Mouse (Mus musculus) hematopoietic stem cell, adult 5-6 weeks (primary cell): ENCODE measurements around the gene Lect2. TPM values are rescaled to one million over a fixed set of nuclear protein-coding genes. Genes with fewer than 3 reads are reported as not detected.

ENCODE experiments used
- ATAC-seq, 2 experiments: fragments of 125-278 bp in 1 of 2; replicated peaks in 1 of 2; 2 replicates each; pipeline ENCODE4 v1.8.0; 2016 to 2017; ENCODE audit warnings: inconsistent platforms in 2 of 2, mild to moderate bottlenecking in 2 of 2, moderate number of reproducible peaks in 2 of 2, low read depth in 1 of 2, moderate TSS enrichment in 1 of 2; ENCODE audit not compliant: low FRiP score in 2 of 2, poor library complexity in 2 of 2, severe bottlenecking in 2 of 2, insufficient read depth in 1 of 2, low TSS enrichment in 1 of 2
- total RNA-seq: library from RNA; stranded (forward); fragments of 172-1452, 232-1000 nt; gene quantifications from 2 replicates; pipeline ENCODE4 v1.2.3, GENCODE M21; 2017

Lect2 gene
- total RNA-seq, 1 experiment from 2014 or later = not detected

DNA sequence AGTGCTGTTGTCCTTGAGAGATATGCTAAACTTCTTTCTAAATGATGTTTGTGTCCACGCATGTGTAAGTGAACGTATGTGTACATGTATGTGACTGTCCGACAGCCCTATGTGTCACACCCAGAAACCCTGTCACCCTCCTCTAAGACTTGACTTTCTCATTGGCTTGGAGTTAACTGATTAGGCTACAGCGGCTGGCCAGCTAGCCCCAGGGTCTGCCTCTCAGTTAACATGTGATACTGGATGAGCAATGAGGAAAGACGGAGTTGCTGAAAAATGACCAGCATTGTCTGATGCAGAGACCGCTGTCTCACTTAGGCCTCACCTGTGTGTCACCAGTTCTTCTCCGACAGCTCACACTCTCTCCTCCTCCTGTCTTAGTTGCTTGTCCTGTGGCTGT is 20.5 kb downstream of the Lect2 start:
- no peak for ATAC-seq

DNA sequence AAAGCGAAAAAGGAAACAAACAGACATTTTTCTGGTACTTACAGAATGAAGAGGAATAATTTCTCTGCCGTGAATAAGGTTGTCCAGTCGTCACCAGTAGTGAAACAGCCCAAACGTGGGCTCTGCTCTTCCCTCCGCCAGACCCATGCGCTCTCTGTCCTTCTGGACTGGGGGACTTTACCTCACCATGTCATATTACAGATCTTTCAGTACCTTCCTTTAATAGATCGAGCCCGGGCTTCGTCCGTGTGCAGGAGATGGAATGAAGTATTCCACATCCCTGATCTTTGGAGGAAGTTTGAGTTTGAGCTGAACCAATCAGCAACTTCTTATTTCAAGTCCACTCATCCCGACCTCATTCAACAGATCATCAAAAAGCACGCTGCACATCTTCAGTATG is 21.4 kb downstream of the Lect2 start:
- no peak for ATAC-seq

DNA sequence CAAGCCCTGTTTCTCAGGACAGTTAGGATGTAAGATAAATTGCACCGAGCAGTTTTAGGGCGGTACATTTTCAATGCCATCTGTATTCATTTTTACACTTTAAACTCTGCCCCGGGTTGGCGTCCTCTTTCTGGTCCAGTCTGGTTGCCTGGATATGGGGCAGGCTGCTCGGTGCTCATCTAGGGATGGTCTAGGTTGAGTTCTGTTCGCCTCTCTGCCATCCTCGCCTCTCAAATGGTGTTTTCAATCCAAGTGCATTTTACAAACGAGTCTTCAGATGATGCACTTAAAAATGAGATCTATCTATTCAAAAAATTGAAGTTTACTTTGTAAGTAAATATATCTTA is 25.5 kb downstream of the Lect2 start:
- no peak for ATAC-seq

DNA sequence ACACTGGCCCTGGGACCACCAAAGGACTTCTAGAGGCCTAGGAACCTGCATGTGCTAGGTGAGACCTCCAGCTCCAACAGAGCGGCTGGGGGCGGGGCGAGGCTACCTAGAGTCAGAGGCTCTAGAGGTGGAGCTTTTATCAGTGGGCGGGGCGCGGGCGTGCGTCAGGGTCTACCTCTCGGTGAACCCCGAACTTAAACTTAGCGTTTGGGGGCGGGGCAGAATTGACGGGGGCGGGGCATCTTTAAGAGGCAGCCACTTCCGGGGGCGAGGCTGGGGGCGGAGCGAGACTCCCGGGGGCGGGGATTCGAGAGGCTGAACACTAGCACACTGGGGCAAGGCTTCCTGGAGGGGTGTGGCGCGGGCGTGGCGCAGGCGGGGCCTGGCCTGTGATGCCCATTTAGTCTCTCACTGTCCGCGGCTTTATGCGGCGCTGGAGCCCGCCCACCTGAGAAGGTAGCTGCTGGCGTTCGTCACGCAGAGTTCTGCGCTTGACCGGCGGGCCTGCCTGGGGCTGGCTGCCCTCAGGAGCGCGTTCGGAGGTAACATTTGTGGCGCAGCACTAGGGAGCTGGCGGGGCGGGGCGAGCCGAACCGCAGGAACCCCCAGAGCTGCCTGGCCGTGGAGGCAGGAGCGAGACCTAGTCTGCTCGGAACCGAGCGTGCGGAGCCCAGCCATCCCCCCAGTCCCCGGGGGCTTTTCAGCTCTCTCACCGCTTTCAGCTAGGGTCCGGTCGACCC is 26.1 kb downstream of the Lect2 start, which contains the start of gene Fbxl21:
Gene Fbxl21 (plus strand): TSS at position 392 of the 740 bp plus-strand sequence.
- ATAC-seq = peak; percentile 98

DNA sequence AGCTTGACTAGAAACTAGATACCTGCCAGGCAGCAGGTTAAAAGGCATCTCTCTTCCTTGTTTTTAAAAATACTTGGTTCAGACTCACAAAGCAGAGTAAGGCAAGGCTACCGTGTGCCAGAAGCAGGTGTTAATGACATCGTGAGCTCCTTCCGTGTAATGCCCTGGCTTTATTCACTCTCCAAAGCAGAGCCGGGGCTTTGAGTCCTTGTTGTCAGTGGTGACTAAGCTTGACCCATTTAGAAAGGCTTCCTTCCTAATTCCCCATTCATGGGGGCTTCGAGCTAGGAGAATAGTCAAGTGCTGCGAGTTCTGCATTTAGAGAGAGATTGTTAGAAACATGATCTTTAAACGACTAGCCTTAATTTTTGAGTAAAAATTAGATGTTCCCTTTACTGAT is 31.5 kb downstream of the Lect2 start:
- no peak for ATAC-seq

DNA sequence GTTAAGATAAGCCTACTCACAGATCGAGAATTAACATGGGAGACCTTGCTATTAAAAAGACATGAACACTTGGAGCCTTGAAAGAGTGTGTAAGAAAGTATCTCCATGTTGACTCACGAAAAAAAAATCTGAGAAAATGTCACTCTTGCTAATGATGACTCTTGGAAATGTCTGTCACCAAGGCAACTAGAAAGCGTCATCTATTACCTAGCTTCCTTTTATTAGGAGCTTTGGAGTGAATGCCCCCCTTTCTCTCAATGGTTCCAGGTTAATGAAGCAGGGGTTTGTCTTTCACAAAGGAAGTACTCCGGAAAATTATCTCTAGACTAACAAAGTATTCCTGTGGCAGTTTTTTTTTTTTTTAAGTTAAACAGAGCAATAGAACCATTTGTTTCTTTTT is 32.0 kb downstream of the Lect2 start:
- ATAC-seq = no peak

DNA sequence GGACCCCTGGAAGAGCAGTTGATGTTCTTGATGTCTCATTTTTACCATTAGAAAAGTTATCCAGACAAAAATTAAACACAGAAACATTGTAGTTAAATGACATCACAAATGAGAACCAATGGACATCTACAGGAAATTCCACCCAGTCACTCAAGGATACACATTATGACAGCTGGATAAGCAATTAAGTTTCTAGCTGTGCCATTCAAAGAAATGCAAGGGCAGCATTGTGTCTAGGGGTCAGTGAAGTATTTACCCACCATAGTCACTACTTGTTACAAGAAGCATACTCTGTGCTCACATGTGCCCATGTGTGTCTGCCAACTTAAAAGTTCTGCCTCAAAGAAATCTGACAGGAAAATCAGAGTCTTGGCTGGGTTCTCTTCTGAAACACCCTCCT is 34.7 kb downstream of the Lect2 start:
- ATAC-seq = no peak

DNA sequence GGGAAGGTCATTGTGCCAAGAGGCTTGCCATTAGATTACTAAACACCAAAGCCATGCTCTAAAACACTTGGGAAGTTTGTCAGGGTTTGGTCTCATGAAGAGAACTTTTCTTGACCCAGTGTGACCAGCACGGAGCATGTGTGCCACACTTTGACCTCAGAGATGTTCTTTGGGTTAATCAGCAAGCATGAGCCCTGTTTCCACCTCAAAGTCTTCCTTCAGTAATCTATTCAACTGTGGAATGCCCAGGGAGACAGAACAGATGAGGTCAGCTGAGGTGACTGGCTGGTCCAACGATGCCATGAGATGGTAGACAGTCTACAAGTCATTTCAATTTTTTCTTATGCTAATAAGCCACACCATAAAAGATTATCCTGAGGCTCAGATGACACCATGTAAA is 38.5 kb downstream of the Lect2 start:
- no peak for ATAC-seq

DNA sequence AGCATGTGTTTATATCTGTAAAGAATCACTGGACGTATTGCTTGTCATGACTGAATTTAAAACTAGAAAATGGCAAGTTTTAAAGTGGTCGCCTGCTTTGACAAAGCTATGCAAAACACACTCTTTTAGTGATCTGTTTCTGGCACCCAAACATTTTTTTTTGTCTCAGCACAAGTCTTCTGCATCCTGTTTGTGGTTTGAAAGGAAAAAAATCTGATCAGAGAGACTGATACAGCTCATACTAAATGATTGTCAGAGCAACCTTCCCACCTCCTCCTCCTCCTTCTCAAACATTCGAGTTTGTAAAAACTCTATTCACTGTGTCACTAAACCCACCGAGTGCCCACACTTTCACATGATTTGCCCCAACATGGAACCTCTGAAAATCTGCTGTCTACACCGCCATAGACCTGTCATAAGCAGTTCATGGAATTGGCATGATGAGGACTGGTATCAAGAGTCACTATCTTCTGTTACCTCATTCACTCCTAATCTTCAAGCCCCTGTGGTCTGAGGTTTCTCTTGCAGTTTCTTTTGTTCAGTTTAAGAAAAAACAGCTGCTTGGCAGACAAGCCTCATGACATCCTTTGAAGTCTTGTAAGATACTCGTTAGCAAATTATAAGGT is 41.3 kb downstream of the Lect2 start:
- ATAC-seq = peak; percentile 22 to 39; a peak in 1 of 4 replicates

DNA sequence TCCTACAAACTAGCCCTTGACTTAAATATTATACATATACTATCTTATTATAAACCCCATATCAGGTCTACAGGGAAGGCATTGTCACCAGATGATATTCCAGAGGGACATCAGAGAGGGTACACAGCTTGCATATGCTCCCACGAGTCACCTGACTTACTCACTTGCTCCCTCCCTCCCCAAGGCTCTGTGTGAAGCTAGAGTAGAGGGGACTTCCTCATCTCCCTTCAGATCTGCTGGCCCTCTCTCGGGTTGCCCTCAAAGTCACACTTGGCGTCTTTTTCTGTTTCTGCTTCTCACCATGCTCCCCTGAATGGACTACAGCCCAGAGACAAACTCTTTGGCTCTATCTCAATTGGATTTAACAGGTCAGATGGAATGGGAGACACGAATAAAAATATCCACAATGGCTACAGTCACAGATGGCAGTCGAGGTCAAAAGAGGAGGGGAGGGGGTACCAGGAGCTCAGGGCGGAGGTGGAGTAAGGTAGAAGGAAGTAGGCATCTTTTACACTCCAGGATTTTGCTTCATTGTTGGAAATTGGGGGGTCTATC is 46.4 kb downstream of the Lect2 start:
- ATAC-seq = 0 out of 4 replicates have a peak, but pooled peaks of 1 of the 2 experiments have one; percentile 32

DNA sequence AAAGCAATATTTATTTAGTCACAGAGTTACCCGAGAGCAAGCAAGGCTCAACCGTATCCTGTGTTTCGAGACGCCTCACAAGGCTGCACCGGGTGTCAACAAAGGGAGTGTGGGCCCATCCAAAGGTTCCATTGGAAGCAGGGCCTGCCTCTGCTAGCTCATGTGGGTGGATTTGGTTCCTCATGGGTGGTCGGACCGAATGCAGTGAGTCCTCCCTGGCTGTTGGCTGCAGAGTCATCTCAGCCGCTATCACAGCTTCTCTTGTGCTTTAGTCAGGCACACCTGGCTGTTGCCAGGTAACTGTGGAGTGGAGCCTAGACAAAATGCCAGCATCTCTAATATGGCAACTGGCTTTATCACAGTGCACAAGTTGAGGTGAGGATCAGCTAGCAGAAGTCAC is 47.7 kb downstream of the Lect2 start:
- no peak for ATAC-seq

DNA sequence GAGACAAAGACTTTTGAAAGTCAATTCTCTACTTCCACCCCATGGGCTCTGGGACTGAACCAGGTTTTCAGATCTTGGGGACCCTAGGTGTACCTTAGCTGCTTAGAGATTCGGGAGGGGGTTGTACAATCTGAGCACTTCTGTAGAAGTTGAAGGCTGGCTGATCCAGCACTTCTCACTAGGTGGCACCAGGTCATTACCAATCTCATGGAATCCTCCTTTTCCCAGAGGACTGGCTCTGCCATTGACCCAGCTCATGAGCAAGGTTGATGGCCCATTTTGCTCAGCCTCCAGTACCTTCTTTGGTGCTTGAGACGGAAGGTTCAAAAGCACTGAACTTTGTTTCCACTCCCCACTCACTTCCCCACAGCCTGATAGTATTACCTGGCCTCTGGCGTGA is 48.2 kb downstream of the Lect2 start:
- ATAC-seq = no peak

DNA sequence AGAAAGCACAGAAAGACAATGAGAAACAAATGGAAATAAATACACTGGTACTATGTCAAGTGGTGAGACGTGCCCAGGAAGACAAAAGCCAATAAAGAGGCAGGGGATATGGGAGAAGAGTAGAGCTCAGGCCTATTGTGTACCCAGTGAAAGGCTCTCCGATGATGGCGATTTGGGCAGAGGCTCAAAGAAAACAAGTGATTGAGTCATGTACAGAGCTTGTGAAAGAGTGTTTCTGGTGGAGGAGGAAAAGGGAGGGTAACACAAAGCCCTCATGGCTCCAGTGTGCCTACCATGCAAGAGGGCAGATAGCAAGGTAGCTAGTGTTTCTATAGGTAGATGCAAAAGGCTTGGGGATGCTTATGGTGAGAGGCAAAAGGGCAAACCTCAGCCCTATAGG is 53.9 kb downstream of the Lect2 start:
- no peak for ATAC-seq

Other genes with a start within 250 kb of the Lect2 start
- gene Gm3045, start 121.9 kb downstream of the Lect2 start, total RNA-seq = not detected in 2 replicates
- gene Slc25a48, start 110.1 kb downstream of the Lect2 start, total RNA-seq = 0.38 TPM in 1 of 2 replicates, not detected in the other
- not detected in 2 replicates for gene Il9, start 66.3 kb downstream of the Lect2 start, total RNA-seq
- 1.0 and 1.7 TPM in 2 replicates for gene Fbxl21, start 26.0 kb downstream of the Lect2 start, total RNA-seq
- 17.4 and 25.6 TPM in 2 replicates for gene Tgfbi, start 61.0 kb upstream of the Lect2 start, total RNA-seq
- gene Smad5, start 154.5 kb upstream of the Lect2 start, total RNA-seq = 40.5 and 50.3 TPM in 2 replicates
- not detected in 2 replicates for gene Gm45623, start 205.3 kb upstream of the Lect2 start, total RNA-seq